Mouse (Mus musculus): ENCODE measurements around the gene Dnajb13. TPM values are rescaled to one million over a fixed set of nuclear protein-coding genes. Genes with fewer than 3 reads are reported as not detected.
"Not testable (repeated sequence)": the region's sequence is repeated elsewhere in the genome, so short reads cannot be mapped to it uniquely, and the experiment has no call there.

Gene Dnajb13
- polyA plus RNA-seq, 1 experiment from 2014 or later: 2.9 TPM

DNA sequence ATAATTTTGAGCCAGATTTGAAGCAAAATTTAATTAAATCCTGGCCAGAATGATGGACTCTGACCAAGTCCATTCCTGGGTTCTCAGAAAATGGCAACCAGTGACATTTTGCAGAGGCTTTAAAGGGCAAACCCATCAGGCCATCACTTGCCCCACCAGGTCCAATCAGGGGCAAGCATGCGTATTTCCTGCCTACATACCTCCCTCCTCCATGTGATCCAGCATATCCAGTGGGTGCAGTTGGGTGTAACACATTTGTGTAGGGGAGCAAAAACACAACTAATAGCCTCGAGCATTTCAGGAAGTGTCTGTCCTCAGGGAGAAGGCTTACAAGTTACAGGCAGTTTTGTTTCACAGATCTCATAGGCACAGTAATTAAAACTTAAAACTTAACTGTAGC lies 27.5 kb downstream of the Dnajb13 start:
- Histone ChIP-seq H3K27me3 (no peaks in the 10 kb centered on the region), H3K27ac (replicated peaks) (no peak overlapping the region)
- no peak for ATAC-seq (ENCODE audit: insufficient read depth)

DNA sequence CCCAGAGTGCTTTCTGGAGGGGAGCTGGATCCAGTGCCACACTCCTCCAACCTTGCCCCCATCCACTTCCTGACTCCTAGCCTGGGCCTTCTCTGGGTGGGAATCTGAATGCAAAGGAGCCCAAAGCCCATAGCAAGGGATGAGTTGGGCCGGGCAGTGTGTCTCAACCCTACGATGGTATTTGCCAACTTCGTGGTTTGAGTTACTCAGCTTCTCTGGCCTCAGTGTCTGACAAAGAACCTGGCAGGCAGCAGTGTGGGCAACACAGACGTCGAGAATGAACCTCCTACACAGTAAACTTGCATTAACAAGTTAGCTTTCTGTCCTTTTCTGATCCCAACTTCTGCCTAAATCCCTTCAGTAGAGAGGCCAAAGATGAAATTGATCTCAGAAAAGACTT lies 30.3 kb downstream of the Dnajb13 start:
- H3K4me2 ChIP-seq: no peak overlapping the region
- no peaks in the 10 kb centered on the region for H3K9me3 ChIP-seq (replicated peaks)
- peak overlapping the region; percentile 24; the same call in 1 of the 2 replicates for H3K27ac ChIP-seq (replicated peaks)
- H3K9ac ChIP-seq: no peak overlapping the region
- ATAC-seq (ENCODE audit: insufficient read depth): no peak
- WGBS (ENCODE audit: insufficient replicate concordance): 59% methylated on average over 5 of the region's 5 CpGs
- no peak overlapping the region for H3K4me3 ChIP-seq (replicated peaks)
- H3K4me1 ChIP-seq (replicated peaks): peaks cover 44% of the 10 kb centered on the region
- no peaks in the 10 kb centered on the region for H3K27me3 ChIP-seq
- no peaks in the 10 kb centered on the region for H3K36me3 ChIP-seq (replicated peaks)

More for the DNA sequence above, 27.5 kb downstream of the Dnajb13 start:
- no peak overlapping the region for H3K4me3 ChIP-seq (replicated peaks)
- H3K36me3 ChIP-seq (replicated peaks): no peaks in the 10 kb centered on the region
- H3K9me3 ChIP-seq (replicated peaks): no peaks in the 10 kb centered on the region
- 51% methylated on average over 2 of the region's 2 CpGs for WGBS (ENCODE audit: insufficient replicate concordance)
- no peak overlapping the region for H3K9ac ChIP-seq
- H3K4me1 ChIP-seq (replicated peaks): peaks cover 40% of the 10 kb centered on the region
- H3K4me2 ChIP-seq: no peak overlapping the region

DNA sequence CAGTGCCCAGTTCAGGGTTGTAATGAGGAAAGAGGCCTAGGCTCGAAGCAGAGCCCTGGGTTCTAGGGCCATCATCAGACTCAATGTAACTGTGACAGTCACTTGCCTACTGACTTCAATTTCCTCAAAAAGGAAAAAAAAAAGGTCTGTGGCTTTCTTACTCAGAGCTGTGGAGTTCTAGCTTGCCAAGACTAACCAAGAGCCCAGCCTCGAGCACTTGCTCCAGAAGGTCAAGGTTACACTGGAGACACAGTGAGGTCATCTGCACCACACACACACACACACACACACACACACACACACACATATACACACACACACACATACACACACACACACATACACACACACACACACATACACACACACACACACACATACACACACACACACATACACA lies 32.7 kb downstream of the Dnajb13 start:
- not testable (repeated sequence) for H3K9me3 ChIP-seq (replicated peaks); ATAC-seq (ENCODE audit: insufficient read depth); H3K4me2 ChIP-seq; H3K27me3 ChIP-seq; H3K9ac ChIP-seq; H3K36me3 ChIP-seq (replicated peaks); H3K4me3 ChIP-seq (replicated peaks)
- H3K4me1 ChIP-seq (replicated peaks): peaks cover 43% of the 10 kb centered on the region
- 0 out of 2 replicates have a peak overlapping the region, but pooled peaks have one; percentile 24 for H3K27ac ChIP-seq (replicated peaks)
- WGBS (ENCODE audit: insufficient replicate concordance): 77% methylated on average over 2 of the region's 2 CpGs

DNA sequence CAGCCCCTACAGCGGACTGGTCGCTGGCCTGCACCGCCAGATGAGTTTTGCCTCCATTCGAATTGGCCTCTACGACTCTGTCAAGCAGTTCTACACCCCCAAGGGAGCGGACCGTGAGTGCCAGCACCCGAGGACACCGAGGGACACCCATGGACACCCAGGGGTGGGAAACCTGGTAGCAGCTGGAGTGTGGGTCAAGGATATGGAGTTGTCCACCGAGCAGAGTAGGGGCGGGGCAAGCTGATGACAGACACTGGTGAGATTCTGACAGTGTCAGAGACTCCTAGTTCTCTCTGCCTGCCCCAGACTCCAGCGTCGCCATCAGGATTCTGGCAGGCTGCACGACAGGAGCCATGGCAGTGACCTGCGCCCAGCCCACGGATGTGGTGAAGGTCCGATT lies 34.6 kb downstream of the Dnajb13 start:
- Histone ChIP-seq H3K27ac (replicated peaks) (no peak overlapping the region), H3K9ac (no peak overlapping the region), H3K4me1 (replicated peaks) (peaks cover 37% of the 10 kb centered on the region), H3K9me3 (replicated peaks) (no peaks in the 10 kb centered on the region), H3K36me3 (replicated peaks) (no peaks in the 10 kb centered on the region), H3K27me3 (no peaks in the 10 kb centered on the region), H3K4me3 (replicated peaks) (no peak overlapping the region), H3K4me2 (no peak overlapping the region)
- no peak for ATAC-seq (ENCODE audit: insufficient read depth)
- WGBS (ENCODE audit: insufficient replicate concordance): 76% methylated on average over 17 of the region's 17 CpGs

DNA sequence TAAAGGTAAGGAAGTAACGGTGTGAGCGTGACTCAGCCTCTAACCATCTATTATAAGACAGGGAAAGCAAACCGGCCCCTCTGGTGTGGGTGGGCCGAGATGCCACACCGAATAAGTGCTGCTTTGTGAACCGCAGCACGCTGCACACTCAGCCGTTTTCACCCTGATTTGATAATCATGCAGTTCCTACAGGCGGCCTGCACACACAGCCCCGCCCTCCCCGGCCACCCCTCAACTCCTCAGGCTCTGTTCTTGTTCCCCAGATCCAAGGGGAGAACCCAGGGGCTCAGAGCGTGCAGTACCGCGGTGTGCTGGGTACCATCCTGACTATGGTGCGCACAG lies 35.0 kb downstream of the Dnajb13 start:
- no peak for ATAC-seq (ENCODE audit: insufficient read depth)
- Histone ChIP-seq H3K4me2 (no peak overlapping the region), H3K27me3 (no peaks in the 10 kb centered on the region), H3K36me3 (replicated peaks) (no peaks in the 10 kb centered on the region), H3K4me1 (replicated peaks) (peaks cover 35% of the 10 kb centered on the region), H3K9ac (no peak overlapping the region), H3K27ac (replicated peaks) (no peak overlapping the region), H3K9me3 (replicated peaks) (no peaks in the 10 kb centered on the region), H3K4me3 (replicated peaks) (no peak overlapping the region)
- 54% methylated on average over 15 of the region's 15 CpGs for WGBS (ENCODE audit: insufficient replicate concordance)

DNA sequence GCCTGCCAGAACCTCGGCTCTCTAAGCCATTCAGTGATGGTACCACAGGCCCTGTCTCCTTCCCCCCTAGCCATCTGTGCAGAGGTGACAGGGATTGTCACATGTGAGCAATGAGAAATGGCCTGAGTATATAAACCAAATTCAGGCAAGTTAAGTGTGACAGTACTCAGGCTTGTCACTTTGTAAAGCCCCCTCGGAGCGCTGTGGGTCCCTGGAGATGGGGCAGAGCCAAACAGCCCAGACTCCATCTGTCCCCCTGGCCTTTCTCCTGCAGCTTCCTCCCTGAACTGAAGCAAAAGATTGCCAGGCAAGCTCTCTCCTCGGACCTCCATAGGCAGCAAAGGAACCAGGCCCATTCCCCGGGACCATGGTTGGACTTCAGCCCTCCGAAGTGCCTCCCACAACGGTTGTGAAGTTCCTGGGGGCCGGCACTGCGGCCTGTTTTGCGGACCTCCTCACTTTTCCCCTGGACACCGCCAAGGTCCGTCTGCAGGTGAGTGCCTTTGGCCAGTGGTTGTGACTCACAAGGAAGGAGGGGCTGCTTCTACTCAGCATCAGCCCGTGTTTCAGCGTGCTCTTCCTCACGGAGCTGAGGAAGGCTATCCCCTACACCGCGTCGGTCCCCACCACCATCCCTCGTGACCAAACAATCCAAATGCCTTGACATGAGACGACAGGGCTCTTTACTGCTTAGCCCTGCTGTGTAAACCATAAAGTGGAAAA lies 35.5 kb downstream of the Dnajb13 start:
- Histone ChIP-seq H3K4me2 (no peak overlapping the region), H3K4me3 (replicated peaks) (no peak overlapping the region), H3K27me3 (no peaks in the 10 kb centered on the region), H3K27ac (replicated peaks) (no peak overlapping the region), H3K4me1 (replicated peaks) (peaks cover 34% of the 10 kb centered on the region), H3K9ac (no peak overlapping the region), H3K36me3 (replicated peaks) (no peaks in the 10 kb centered on the region), H3K9me3 (replicated peaks) (no peaks in the 10 kb centered on the region)
- no peak for ATAC-seq (ENCODE audit: insufficient read depth)
- WGBS (ENCODE audit: insufficient replicate concordance): 75% methylated on average over 20 of the region's 20 CpGs

DNA sequence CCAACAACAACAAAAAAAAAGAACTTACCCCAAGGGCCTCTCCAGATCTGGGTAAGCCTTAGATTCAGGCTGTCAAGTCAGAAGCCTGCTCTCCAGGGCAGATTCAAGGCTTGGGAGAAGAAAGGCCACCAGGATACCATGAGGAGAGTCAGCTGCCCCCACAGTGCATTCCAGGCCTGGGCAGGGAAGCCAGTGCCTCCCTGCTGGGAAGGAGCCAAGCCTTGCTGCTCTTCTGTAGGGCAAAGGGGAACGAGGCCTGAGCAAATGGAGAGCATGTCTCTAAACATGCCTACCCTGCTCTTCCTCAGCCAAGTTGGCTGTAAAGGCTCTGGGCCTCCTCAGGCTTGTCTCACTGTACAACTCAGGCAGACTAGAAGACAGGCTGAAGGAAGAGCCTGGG lies 40.1 kb downstream of the Dnajb13 start:
- Histone ChIP-seq H3K27ac (replicated peaks) (peak overlapping the region; percentile 48), H3K9ac (no peak overlapping the region), H3K27me3 (no peaks in the 10 kb centered on the region), H3K4me2 (no peak overlapping the region), H3K4me1 (replicated peaks) (peaks cover 26% of the 10 kb centered on the region), H3K36me3 (replicated peaks) (peaks cover 9% of the 10 kb centered on the region; the same call in 1 of the 2 replicates), H3K4me3 (replicated peaks) (no peak overlapping the region), H3K9me3 (replicated peaks) (no peaks in the 10 kb centered on the region)
- ATAC-seq (ENCODE audit: insufficient read depth): no peak
- WGBS (ENCODE audit: insufficient replicate concordance): 71% methylated on average over 1 of the region's 1 CpGs

DNA sequence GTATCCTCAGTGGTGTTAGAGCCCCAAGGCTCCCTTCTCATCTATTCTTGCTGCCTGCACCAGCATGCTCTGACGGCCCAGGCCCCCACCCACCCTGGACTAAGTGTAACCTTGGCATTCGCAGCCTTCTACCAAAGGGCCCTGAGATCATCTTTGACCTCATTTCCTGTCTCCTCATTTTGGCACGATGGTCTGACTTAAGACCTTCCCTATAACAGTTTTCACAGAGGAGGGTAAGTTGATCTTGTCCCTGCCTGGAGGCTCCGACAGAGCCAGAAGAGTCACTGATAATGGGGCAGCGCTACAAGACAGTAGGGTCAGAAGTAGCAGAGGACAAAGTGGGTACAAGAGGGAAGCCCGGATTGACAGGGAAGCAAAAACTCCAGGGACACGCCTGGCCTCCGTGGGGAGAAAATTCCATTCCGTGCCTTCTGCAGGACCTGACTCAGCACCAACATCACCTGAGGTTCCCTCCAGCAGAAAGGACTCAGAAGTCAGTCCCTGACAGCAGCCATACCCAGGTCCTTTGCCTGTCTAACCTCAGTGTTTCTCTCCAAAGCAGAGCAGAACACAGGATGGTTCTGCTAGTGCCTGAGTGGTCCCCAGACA lies 40.8 kb downstream of the Dnajb13 start:
- WGBS (ENCODE audit: insufficient replicate concordance): 74% methylated on average over 9 of the region's 9 CpGs

DNA sequence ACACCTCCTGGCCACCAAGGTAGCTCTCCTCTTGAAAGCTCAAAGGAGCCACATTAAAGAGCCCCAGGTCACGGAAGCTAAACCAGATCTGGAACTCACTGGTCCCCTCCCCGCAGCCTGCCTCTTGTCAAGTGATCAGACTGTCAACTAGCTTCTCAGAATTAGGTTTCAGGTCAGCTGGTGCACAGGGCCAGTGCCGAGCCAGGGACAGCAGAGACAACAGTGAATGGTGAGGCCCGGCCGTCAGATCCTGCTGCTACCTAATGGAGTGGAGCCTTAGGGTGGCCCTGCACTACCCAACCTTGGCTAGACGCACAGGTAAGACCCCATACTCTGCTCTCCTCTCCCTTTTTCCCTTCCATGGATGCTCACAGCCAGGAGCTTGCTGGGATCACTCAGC lies 42.0 kb downstream of the Dnajb13 start, which contains the start of gene Ucp3:
Gene Ucp3, plus strand, starts transcription at position 214 of the 400 bp plus-strand sequence.
- H3K4me3 ChIP-seq (replicated peaks): no peak within 1 kb of the TSS
- ATAC-seq (ENCODE audit: insufficient read depth): no peak
- no peaks in the 10 kb centered on the region for H3K27me3 ChIP-seq
- H3K9ac ChIP-seq: no peak within 1 kb of the TSS
- peaks cover 20% of the 10 kb centered on the region; the same call in 1 of the 2 replicates for H3K36me3 ChIP-seq (replicated peaks)
- H3K4me1 ChIP-seq (replicated peaks): peaks cover 39% of the 10 kb centered on the region
- no peaks in the 10 kb centered on the region for H3K9me3 ChIP-seq (replicated peaks)
- 0 out of 2 replicates have a peak within 1 kb of the TSS, but pooled peaks have one; percentile 100 for H3K27ac ChIP-seq (replicated peaks)
- no peak within 1 kb of the TSS for H3K4me2 ChIP-seq
- WGBS (ENCODE audit: insufficient replicate concordance): 82% methylated on average over 6 of the region's 6 CpGs

More for the DNA sequence above, 40.8 kb downstream of the Dnajb13 start:
- no peak overlapping the region for H3K9ac ChIP-seq
- no peaks in the 10 kb centered on the region for H3K27me3 ChIP-seq
- H3K4me2 ChIP-seq: no peak overlapping the region
- H3K9me3 ChIP-seq (replicated peaks): no peaks in the 10 kb centered on the region
- peaks cover 16% of the 10 kb centered on the region; the same call in 1 of the 2 replicates for H3K36me3 ChIP-seq (replicated peaks)
- no peak for ATAC-seq (ENCODE audit: insufficient read depth)
- peaks cover 28% of the 10 kb centered on the region for H3K4me1 ChIP-seq (replicated peaks)
- no peak overlapping the region for H3K27ac ChIP-seq (replicated peaks)
- H3K4me3 ChIP-seq (replicated peaks): no peak overlapping the region

DNA sequence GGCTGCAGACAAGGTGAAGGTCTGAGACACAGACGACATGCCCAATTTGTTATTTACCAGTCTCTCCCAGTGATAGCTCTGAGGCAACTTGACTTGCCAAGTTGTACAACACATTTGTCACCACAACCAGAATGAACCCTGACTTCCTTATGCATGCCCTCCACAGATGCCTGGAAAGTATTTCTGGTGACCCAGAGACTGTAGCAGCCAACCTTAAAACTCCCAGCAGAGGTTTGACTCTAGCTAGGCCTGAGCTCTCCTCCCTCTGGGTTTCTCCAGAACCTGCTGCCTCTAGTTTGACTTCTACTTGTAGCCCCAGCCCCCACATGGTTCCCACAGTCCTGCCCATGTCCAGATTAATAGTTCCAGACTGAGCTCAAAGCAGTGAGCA lies 43.4 kb downstream of the Dnajb13 start:
- H3K4me2 ChIP-seq: no peak overlapping the region
- peak overlapping the region; percentile 100 for H3K27ac ChIP-seq (replicated peaks)
- WGBS (ENCODE audit: insufficient replicate concordance): 90% methylated on average over 1 of the region's 1 CpGs
- H3K36me3 ChIP-seq (replicated peaks): peaks cover 20% of the 10 kb centered on the region; the same call in 1 of the 2 replicates
- no peak for ATAC-seq (ENCODE audit: insufficient read depth)
- peaks cover 52% of the 10 kb centered on the region for H3K4me1 ChIP-seq (replicated peaks)
- no peaks in the 10 kb centered on the region for H3K27me3 ChIP-seq
- H3K9ac ChIP-seq: no peak overlapping the region
- no peaks in the 10 kb centered on the region for H3K9me3 ChIP-seq (replicated peaks)
- H3K4me3 ChIP-seq (replicated peaks): no peak overlapping the region

DNA sequence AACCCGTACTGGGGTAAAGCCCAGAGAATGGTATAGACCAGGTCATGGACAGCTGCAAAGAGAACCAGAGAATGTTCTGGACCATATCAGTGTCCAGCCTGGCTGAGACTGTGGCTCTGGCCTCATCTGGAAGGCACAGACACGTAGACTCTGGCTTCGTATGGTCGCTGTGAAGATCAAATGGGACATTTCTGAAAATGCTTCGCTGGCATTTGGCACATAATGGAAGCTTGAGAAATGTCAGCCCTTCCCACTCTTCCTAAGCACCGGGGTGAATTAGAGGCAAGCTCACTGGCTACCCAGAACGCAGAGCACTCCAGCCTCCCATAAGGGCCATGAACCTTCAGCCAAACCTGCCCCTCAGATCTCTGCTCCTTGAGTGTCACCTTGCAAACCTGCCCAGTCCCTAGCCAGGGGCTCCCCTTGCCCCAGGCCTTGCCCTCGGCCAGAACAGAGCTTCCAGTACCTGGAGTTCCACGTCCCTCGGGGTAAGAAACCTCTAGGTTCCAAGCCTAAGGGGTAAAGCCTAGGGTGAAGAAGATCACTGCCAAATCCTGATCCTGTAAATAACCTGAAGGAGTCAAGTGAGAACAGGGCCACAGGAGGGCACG lies 43.9 kb downstream of the Dnajb13 start:
- H3K36me3 ChIP-seq (replicated peaks): peaks cover 22% of the 10 kb centered on the region; the same call in 1 of the 2 replicates
- no peak overlapping the region for H3K9ac ChIP-seq
- H3K9me3 ChIP-seq (replicated peaks): no peaks in the 10 kb centered on the region
- peaks cover 57% of the 10 kb centered on the region for H3K4me1 ChIP-seq (replicated peaks)
- H3K4me2 ChIP-seq: no peak overlapping the region
- H3K27me3 ChIP-seq: no peaks in the 10 kb centered on the region
- H3K27ac ChIP-seq (replicated peaks): peak overlapping the region; percentile 100
- 87% methylated on average over 11 of the region's 11 CpGs for WGBS (ENCODE audit: insufficient replicate concordance)
- no peak overlapping the region for H3K4me3 ChIP-seq (replicated peaks)
- ATAC-seq (ENCODE audit: insufficient read depth): no peak
